Mouse (Mus musculus): ENCODE measurements around the gene Ctnnbl1. TPM values are rescaled to one million over a fixed set of nuclear protein-coding genes. Genes with fewer than 3 reads are reported as not detected.

Ctnnbl1 gene
- polyA plus RNA-seq, 1 experiment from 2014 or later: 55.2 TPM

GRCm38 (mm10) chr2:157775957-157776356 is 38.8 kb downstream of the Ctnnbl1 start:
- Histone ChIP-seq H3K9me3 (replicated peaks) (no peaks in the 10 kb centered on the region), H3K36me3 (peaks cover 20% of the 10 kb centered on the region), H3K27me3 (no peaks in the 10 kb centered on the region), H3K4me3 (replicated peaks) (no peak overlapping the region), H3K27ac (replicated peaks) (no peak overlapping the region), H3K4me1 (no peaks in the 10 kb centered on the region), H3K4me2 (replicated peaks) (no peak overlapping the region), H3K9ac (no peak overlapping the region)
- WGBS: 74% methylated on average over 2 of the region's 2 CpGs
- ATAC-seq (ENCODE audit: insufficient number of reproducible peaks, low FRiP score, low TSS enrichment, low read depth): no peak

GRCm38 (mm10) chr2:157780956-157781355 is 43.8 kb downstream of the Ctnnbl1 start:
- Histone ChIP-seq H3K27ac (replicated peaks) (no peak overlapping the region), H3K4me3 (replicated peaks) (no peak overlapping the region), H3K4me2 (replicated peaks) (no peak overlapping the region), H3K4me1 (no peaks in the 10 kb centered on the region), H3K36me3 (peaks cover 20% of the 10 kb centered on the region; the same call in 1 of the 2 replicates), H3K9me3 (replicated peaks) (no peaks in the 10 kb centered on the region), H3K27me3 (no peaks in the 10 kb centered on the region), H3K9ac (no peak overlapping the region)
- no peak for ATAC-seq (ENCODE audit: insufficient number of reproducible peaks, low FRiP score, low TSS enrichment, low read depth)
- 84% methylated on average over 3 of the region's 3 CpGs for WGBS

GRCm38 (mm10) chr2:157783152-157783551 is 46.0 kb downstream of the Ctnnbl1 start:
- WGBS: 77% methylated on average over 16 of the region's 16 CpGs
- no peak overlapping the region for H3K4me3 ChIP-seq (replicated peaks)
- ATAC-seq (ENCODE audit: insufficient number of reproducible peaks, low FRiP score, low TSS enrichment, low read depth): no peak

GRCm38 (mm10) chr2:157784238-157784637 is 47.0 kb downstream of the Ctnnbl1 start:
- H3K4me2 ChIP-seq (replicated peaks): no peak overlapping the region
- H3K27me3 ChIP-seq: no peaks in the 10 kb centered on the region
- WGBS: 77% methylated on average over 6 of the region's 6 CpGs
- H3K27ac ChIP-seq (replicated peaks): no peak overlapping the region
- H3K4me3 ChIP-seq (replicated peaks): no peak overlapping the region
- H3K4me1 ChIP-seq: no peaks in the 10 kb centered on the region
- peaks cover 12% of the 10 kb centered on the region; the same call in 1 of the 2 replicates for H3K36me3 ChIP-seq
- ATAC-seq (ENCODE audit: insufficient number of reproducible peaks, low FRiP score, low TSS enrichment, low read depth): no peak
- no peaks in the 10 kb centered on the region for H3K9me3 ChIP-seq (replicated peaks)
- H3K9ac ChIP-seq: no peak overlapping the region

More at GRCm38 (mm10) chr2:157783152-157783551, 46.0 kb downstream of the Ctnnbl1 start:
- no peak overlapping the region for H3K4me2 ChIP-seq (replicated peaks)
- no peaks in the 10 kb centered on the region for H3K4me1 ChIP-seq
- no peak overlapping the region for H3K9ac ChIP-seq
- no peaks in the 10 kb centered on the region for H3K9me3 ChIP-seq (replicated peaks)
- H3K27me3 ChIP-seq: no peaks in the 10 kb centered on the region
- no peak overlapping the region for H3K27ac ChIP-seq (replicated peaks)
- H3K36me3 ChIP-seq: peaks cover 14% of the 10 kb centered on the region; the same call in 1 of the 2 replicates

GRCm38 (mm10) chr2:157784647-157785046 is 47.4 kb downstream of the Ctnnbl1 start:
- Histone ChIP-seq H3K4me3 (replicated peaks) (no peak overlapping the region), H3K4me2 (replicated peaks) (no peak overlapping the region), H3K27ac (replicated peaks) (no peak overlapping the region), H3K9me3 (replicated peaks) (no peaks in the 10 kb centered on the region), H3K36me3 (peaks cover 14% of the 10 kb centered on the region; the same call in 1 of the 2 replicates), H3K4me1 (no peaks in the 10 kb centered on the region), H3K27me3 (no peaks in the 10 kb centered on the region), H3K9ac (no peak overlapping the region)
- no peak for ATAC-seq (ENCODE audit: insufficient number of reproducible peaks, low FRiP score, low TSS enrichment, low read depth)
- 73% methylated on average over 2 of the region's 2 CpGs for WGBS

- 73% methylated on average over 7 of the region's 7 CpGs for WGBS
- Histone ChIP-seq H3K36me3 (0 out of 2 replicates have a peak, but pooled peaks cover 9% of the 10 kb centered on the region), H3K27me3 (no peaks in the 10 kb centered on the region), H3K4me2 (replicated peaks) (no peak overlapping the region), H3K9ac (no peak overlapping the region), H3K4me3 (replicated peaks) (no peak overlapping the region), H3K27ac (replicated peaks) (no peak overlapping the region), H3K9me3 (replicated peaks) (no peaks in the 10 kb centered on the region), H3K4me1 (no peaks in the 10 kb centered on the region)
- ATAC-seq (ENCODE audit: insufficient number of reproducible peaks, low FRiP score, low TSS enrichment, low read depth): no peak
These were observed 52.0 kb downstream of the Ctnnbl1 start for GRCm38 (mm10) chr2:157789226-157789625.

GRCm38 (mm10) chr2:157790836-157791495 is 53.8 kb downstream of the Ctnnbl1 start:
- no peak overlapping the region for H3K9ac ChIP-seq
- H3K27me3 ChIP-seq: no peaks in the 10 kb centered on the region
- no peaks in the 10 kb centered on the region for H3K9me3 ChIP-seq (replicated peaks)
- WGBS: 85% methylated on average over 8 of the region's 8 CpGs
- H3K4me3 ChIP-seq (replicated peaks): no peak overlapping the region
- H3K36me3 ChIP-seq: 0 out of 2 replicates have a peak, but pooled peaks cover 6% of the 10 kb centered on the region
- no peaks in the 10 kb centered on the region for H3K4me1 ChIP-seq
- H3K27ac ChIP-seq (replicated peaks): no peak overlapping the region
- H3K4me2 ChIP-seq (replicated peaks): no peak overlapping the region
- no peak for ATAC-seq (ENCODE audit: insufficient number of reproducible peaks, low FRiP score, low TSS enrichment, low read depth)

- no peak for ATAC-seq (ENCODE audit: insufficient number of reproducible peaks, low FRiP score, low TSS enrichment, low read depth)
- 69% methylated on average over 14 of the region's 14 CpGs for WGBS
- Histone ChIP-seq H3K9ac (no peak overlapping the region), H3K4me2 (replicated peaks) (no peak overlapping the region), H3K4me3 (replicated peaks) (no peak overlapping the region), H3K27me3 (no peaks in the 10 kb centered on the region), H3K36me3 (0 out of 2 replicates have a peak, but pooled peaks cover 6% of the 10 kb centered on the region), H3K9me3 (replicated peaks) (no peaks in the 10 kb centered on the region), H3K27ac (replicated peaks) (no peak overlapping the region), H3K4me1 (no peaks in the 10 kb centered on the region)
These were observed 54.4 kb downstream of the Ctnnbl1 start for GRCm38 (mm10) chr2:157791528-157792162.

- H3K4me3 ChIP-seq (replicated peaks): no peak overlapping the region
- WGBS: 85% methylated on average over 10 of the region's 10 CpGs
- no peaks in the 10 kb centered on the region for H3K27me3 ChIP-seq
- H3K4me2 ChIP-seq (replicated peaks): no peak overlapping the region
- H3K36me3 ChIP-seq: 0 out of 2 replicates have a peak, but pooled peaks cover 6% of the 10 kb centered on the region
- no peak overlapping the region for H3K9ac ChIP-seq
- no peaks in the 10 kb centered on the region for H3K4me1 ChIP-seq
- H3K9me3 ChIP-seq (replicated peaks): no peaks in the 10 kb centered on the region
- H3K27ac ChIP-seq (replicated peaks): no peak overlapping the region
- ATAC-seq (ENCODE audit: insufficient number of reproducible peaks, low FRiP score, low TSS enrichment, low read depth): no peak
These were observed 55.8 kb downstream of the Ctnnbl1 start for GRCm38 (mm10) chr2:157792840-157793552.

GRCm38 (mm10) chr2:157793851-157794332 is 56.7 kb downstream of the Ctnnbl1 start:
- Histone ChIP-seq H3K36me3 (0 out of 2 replicates have a peak, but pooled peaks cover 11% of the 10 kb centered on the region), H3K4me1 (no peaks in the 10 kb centered on the region), H3K4me2 (replicated peaks) (no peak overlapping the region), H3K4me3 (replicated peaks) (no peak overlapping the region), H3K9ac (no peak overlapping the region), H3K9me3 (replicated peaks) (no peaks in the 10 kb centered on the region), H3K27ac (replicated peaks) (no peak overlapping the region), H3K27me3 (no peaks in the 10 kb centered on the region)
- WGBS: 69% methylated on average over 8 of the region's 8 CpGs
- ATAC-seq (ENCODE audit: insufficient number of reproducible peaks, low FRiP score, low TSS enrichment, low read depth): no peak

Measured in embryonic facial prominence, embryonic 15.5 days (tissue).